Mouse (Mus musculus) layer of hippocampus, postnatal 25 days (tissue): ENCODE measurements around the gene Bpifa6. TPM values are rescaled to one million over a fixed set of nuclear protein-coding genes. Genes with fewer than 3 reads are reported as not detected.

Experiments
- DNase-seq, 2 experiments: peaks; one replicate each; pipeline ENCODE4 v3.0.0; 2022; ENCODE audit warnings: mixed read lengths in 2 of 2, low spot score in 1 of 2; ENCODE audit errors: extremely low spot score in 1 of 2
- total RNA-seq, 2 experiments: library from RNA; stranded (reverse); gene quantifications; 2 replicates each; pipeline ENCODE4 v1.2.3; 2021

The Bpifa6 gene
- total RNA-seq, result not detected

- DNase-seq, result no peak
These were observed at the start of gene Bpifa6 for GRCm38 (mm10) chr2:153974582-153974981. TSS of gene Bpifa6 (plus strand) at chr2:153974945.

GRCm38 (mm10) chr2:153929871-153930413 lies 44.8 kb upstream of the Bpifa6 start:
- peak; percentile 31 to 64 for DNase-seq

GRCm38 (mm10) chr2:153931125-153931524 lies 43.6 kb upstream of the Bpifa6 start:
- DNase-seq, result no peak

GRCm38 (mm10) chr2:153933311-153933710 lies 41.4 kb upstream of the Bpifa6 start:
- DNase-seq, result no peak

- no peak for DNase-seq
These were observed 39.4 kb upstream of the Bpifa6 start for GRCm38 (mm10) chr2:153935348-153935747.

- no peak for DNase-seq
These were observed 36.9 kb upstream of the Bpifa6 start, which contains the start of gene Bpifb4 for GRCm38 (mm10) chr2:153937843-153938242. TSS of gene Bpifb4 (plus strand) at chr2:153938212.

GRCm38 (mm10) chr2:153943537-153943936 lies 31.2 kb upstream of the Bpifa6 start:
- DNase-seq, result peak; percentile 67 to 83

- no peak for DNase-seq
These were observed 30.2 kb upstream of the Bpifa6 start for GRCm38 (mm10) chr2:153944567-153944966.

GRCm38 (mm10) chr2:153952897-153953296 lies 21.8 kb upstream of the Bpifa6 start:
- DNase-seq, result peak; percentile 63 to 83

- peak in 1 of 2 experiments; percentile 39 for DNase-seq
These were observed 20.9 kb upstream of the Bpifa6 start for GRCm38 (mm10) chr2:153953836-153954235.

GRCm38 (mm10) chr2:153962821-153963331 lies 11.9 kb upstream of the Bpifa6 start:
- DNase-seq, result no peak

GRCm38 (mm10) chr2:153963334-153963733 lies 11.4 kb upstream of the Bpifa6 start:
- no peak for DNase-seq

GRCm38 (mm10) chr2:153970221-153970620 lies 4.5 kb upstream of the Bpifa6 start:
- no peak for DNase-seq

- peak; percentile 54 to 84 for DNase-seq
These were observed 21.0 kb downstream of the Bpifa6 start for GRCm38 (mm10) chr2:153995770-153996169.

GRCm38 (mm10) chr2:154000501-154000900 lies 25.8 kb downstream of the Bpifa6 start:
- DNase-seq, result no peak

GRCm38 (mm10) chr2:154001056-154001455 lies 26.3 kb downstream of the Bpifa6 start:
- no peak for DNase-seq

GRCm38 (mm10) chr2:154004456-154004855 lies 29.7 kb downstream of the Bpifa6 start:
- DNase-seq, result no peak

GRCm38 (mm10) chr2:154005094-154005493 lies 30.3 kb downstream of the Bpifa6 start:
- DNase-seq, result no peak

GRCm38 (mm10) chr2:154005734-154006133 lies 31.0 kb downstream of the Bpifa6 start:
- DNase-seq, result no peak

- no peak for DNase-seq
These were observed 31.6 kb downstream of the Bpifa6 start for GRCm38 (mm10) chr2:154006331-154006730.

GRCm38 (mm10) chr2:154007381-154007780 lies 32.6 kb downstream of the Bpifa6 start:
- no peak for DNase-seq

GRCm38 (mm10) chr2:154007965-154008364 lies 33.2 kb downstream of the Bpifa6 start, which contains the start of gene Bpifa2:
TSS of gene Bpifa2 (plus strand) at chr2:154008265.
- DNase-seq, result no peak
